Mouse (Mus musculus) thymus, adult 2 months (tissue): ENCODE results near the gene Fhad1.
"Not testable (repeated sequence)": the region's sequence is repeated elsewhere in the genome, so short reads cannot be mapped to it uniquely, and the experiment has no call there.

Experiments used
- CTCF ChIP-seq: fragments of 200-500 bp; IDR thresholded peaks from 2 replicates; pipeline ENCODE4 v1.5.1; 2012; ENCODE audit warnings: mild to moderate bottlenecking, control low read depth, low read length, moderate library complexity, borderline replicate concordance; ENCODE audit not compliant: control insufficient read depth, poor library complexity, insufficient read depth; ENCODE audit errors: extremely low read depth
- POLR2A ChIP-seq: fragments of 200-500 bp; IDR thresholded peaks from 2 replicates; pipeline ENCODE4 v1.6.1; 2012; ENCODE audit warnings: mild to moderate bottlenecking, low read length, control low read depth, moderate library complexity; ENCODE audit not compliant: control insufficient read depth, poor library complexity, insufficient read depth; ENCODE audit errors: extremely low read depth

DNA sequence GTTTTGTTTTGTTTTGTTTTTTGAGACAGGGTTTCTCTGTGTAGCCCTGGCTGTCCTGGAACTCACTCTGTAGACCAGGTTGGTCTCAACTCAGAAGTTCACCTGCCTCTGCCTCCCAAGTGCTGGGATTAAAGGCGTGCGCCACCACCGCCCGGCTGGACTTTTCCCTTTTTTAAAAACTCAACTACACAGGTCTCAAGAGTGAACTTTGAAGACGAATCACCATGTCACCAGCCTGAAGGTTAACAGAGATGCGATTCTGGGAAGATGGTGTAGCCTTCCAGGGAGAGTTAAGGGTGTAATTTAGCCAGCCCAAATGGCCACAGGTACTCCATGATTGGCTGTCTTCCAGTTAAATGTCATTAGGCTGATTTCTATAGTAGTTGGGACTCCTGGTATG, 37.0 kb upstream of the Fhad1 start:
- not testable (repeated sequence) for TF ChIP-seq CTCF, POLR2A
